Mouse (Mus musculus): Measurements from ENCODE around the gene Wdr74.

DNA sequence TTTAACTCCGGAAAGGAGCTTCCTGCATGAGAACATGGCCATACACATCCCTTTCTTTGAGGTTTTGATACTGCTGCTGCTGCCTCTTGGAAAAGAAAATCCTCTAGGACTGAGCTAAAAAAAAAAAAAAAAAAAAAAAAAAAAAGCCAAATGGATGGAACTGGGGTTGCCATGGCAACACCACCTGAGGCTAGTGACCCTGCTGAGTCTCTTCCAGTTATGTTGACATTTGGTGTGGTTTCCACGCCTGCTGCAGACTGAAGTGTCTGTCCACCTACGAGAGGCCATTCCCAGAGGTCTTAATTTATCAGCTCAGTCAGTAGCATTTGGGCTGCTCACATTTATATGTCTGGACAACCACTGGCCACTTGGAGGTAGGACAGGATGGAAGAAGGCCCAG lies 52.9 kb downstream of the Wdr74 start:
- TF ChIP-seq CTCF (IDR thresholded peaks at IDR 0.05; ENCODE audit: borderline replicate concordance, extremely low read depth, insufficient read depth, insufficient read length) = no peak
- TF ChIP-seq POLR2A (IDR thresholded peaks at IDR 0.05; ENCODE audit: borderline replicate concordance, extremely low read depth, insufficient read depth, insufficient read length, poor library complexity, severe bottlenecking) = no peak
